Mouse (Mus musculus): ENCODE measurements around the gene Ddost. TPM values are rescaled to one million over a fixed set of nuclear protein-coding genes. Genes with fewer than 3 reads are reported as not detected.

Gene Ddost
- total RNA-seq, 1 experiment, result 317 TPM

GRCm38 (mm10) chr4:138352692-138353091 is 48.2 kb downstream of the Ddost start:
- no peak overlapping the region for H3K9ac ChIP-seq (ENCODE audit: insufficient read depth, low read depth, low read length, poor library complexity, severe bottlenecking)
- no peaks in the 10 kb centered on the region; a peak in 1 of 4 replicates for H3K4me1 ChIP-seq (ENCODE audit: control insufficient read depth in 2 of 2, insufficient read depth in 2 of 2, low read length in 2 of 2, poor library complexity in 1 of 2)
- H3K4me3 ChIP-seq (ENCODE audit: insufficient read depth in 1 of 2, low read depth in 1 of 2, low read length in 2 of 2, poor library complexity in 1 of 2, severe bottlenecking in 1 of 2), result no peak overlapping the region
- no peak overlapping the region for H3K27ac ChIP-seq (ENCODE audit: insufficient read depth, low read depth, low read length, poor library complexity, severe bottlenecking)
- no peaks in the 10 kb centered on the region for H3K36me3 ChIP-seq (ENCODE audit: control insufficient read depth, insufficient read depth, low read length, poor library complexity, severe bottlenecking)
- in situ Hi-C loops (cut with MboI; ENCODE audit: low sequenced_read_pairs in 2 of 2, unreplicated experiment in 2 of 2), result no loop called here
- H3K9me3 ChIP-seq (ENCODE audit: control insufficient read depth, insufficient read depth, low read depth, low read length), result no peaks in the 10 kb centered on the region
- TF ChIP-seq ZC3H11A (IDR thresholded peaks at IDR 0.05; ENCODE audit: borderline replicate concordance, low read depth, low read length) (no peak), MAFK (IDR thresholded peaks at IDR 0.05; ENCODE audit: insufficient read depth, low read depth, low read length) (no peak), HCFC1 (IDR thresholded peaks at IDR 0.05; ENCODE audit: borderline replicate concordance, insufficient read depth, low read length) (no peak), ZNF384 (IDR thresholded peaks at IDR 0.05; ENCODE audit: low read depth, low read length) (no peak), CHD2 (IDR thresholded peaks at IDR 0.05; ENCODE audit: low read depth, low read length) (no peak)
- DNase-seq (ENCODE audit: low read depth, low spot score), result no peak

GRCm38 (mm10) chr4:138353438-138354171 is 49.1 kb downstream of the Ddost start:
- TF ChIP-seq ZC3H11A (IDR thresholded peaks at IDR 0.05; ENCODE audit: borderline replicate concordance, low read depth, low read length) (no peak), CHD2 (IDR thresholded peaks at IDR 0.05; ENCODE audit: low read depth, low read length) (no peak), MAFK (IDR thresholded peaks at IDR 0.05; ENCODE audit: insufficient read depth, low read depth, low read length) (no peak), ZNF384 (IDR thresholded peaks at IDR 0.05; ENCODE audit: low read depth, low read length) (no peak), HCFC1 (IDR thresholded peaks at IDR 0.05; ENCODE audit: borderline replicate concordance, insufficient read depth, low read length) (no peak)
- in situ Hi-C loops (cut with MboI; ENCODE audit: low sequenced_read_pairs in 2 of 2, unreplicated experiment in 2 of 2), result no loop called here
- Histone ChIP-seq H3K27ac (ENCODE audit: insufficient read depth, low read depth, low read length, poor library complexity, severe bottlenecking) (no peak overlapping the region), H3K36me3 (ENCODE audit: control insufficient read depth, insufficient read depth, low read length, poor library complexity, severe bottlenecking) (no peaks in the 10 kb centered on the region), H3K4me1 (ENCODE audit: control insufficient read depth in 2 of 2, insufficient read depth in 2 of 2, low read length in 2 of 2, poor library complexity in 1 of 2) (no peaks in the 10 kb centered on the region; a peak in 1 of 4 replicates), H3K9ac (ENCODE audit: insufficient read depth, low read depth, low read length, poor library complexity, severe bottlenecking) (no peak overlapping the region), H3K4me3 (ENCODE audit: insufficient read depth in 1 of 2, low read depth in 1 of 2, low read length in 2 of 2, poor library complexity in 1 of 2, severe bottlenecking in 1 of 2) (no peak overlapping the region), H3K9me3 (ENCODE audit: control insufficient read depth, insufficient read depth, low read depth, low read length) (no peaks in the 10 kb centered on the region)
- DNase-seq (ENCODE audit: low read depth, low spot score), result no peak

DNA sequence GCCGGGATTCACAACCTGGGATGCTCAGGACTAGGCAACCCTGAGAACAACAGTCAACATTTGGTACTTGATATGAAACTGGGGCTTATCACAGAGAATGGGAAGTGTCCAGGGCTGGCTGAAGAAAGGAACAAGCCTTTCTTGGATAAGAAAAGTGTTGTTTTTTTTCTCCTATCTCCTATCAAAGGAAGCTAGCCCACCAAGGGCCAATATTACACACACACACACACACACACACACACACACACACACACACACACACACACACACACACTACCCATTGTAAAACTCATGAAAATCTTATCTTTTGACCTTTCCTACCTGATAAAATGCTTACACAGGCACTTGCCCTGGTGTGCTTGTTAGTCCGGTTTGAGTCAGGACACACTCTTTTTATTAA is 51.0 kb downstream of the Ddost start:
- no peak for DNase-seq (ENCODE audit: low read depth, low spot score)
- Histone ChIP-seq H3K36me3 (ENCODE audit: control insufficient read depth, insufficient read depth, low read length, poor library complexity, severe bottlenecking) (no peaks in the 10 kb centered on the region), H3K4me3 (ENCODE audit: insufficient read depth in 1 of 2, low read depth in 1 of 2, low read length in 2 of 2, poor library complexity in 1 of 2, severe bottlenecking in 1 of 2) (no peak overlapping the region), H3K4me1 (ENCODE audit: control insufficient read depth in 2 of 2, insufficient read depth in 2 of 2, low read length in 2 of 2, poor library complexity in 1 of 2) (peaks cover 0 to 2% of the 10 kb centered on the region in 2 experiments; a peak in 1 of 4 replicates), H3K9ac (ENCODE audit: insufficient read depth, low read depth, low read length, poor library complexity, severe bottlenecking) (no peak overlapping the region), H3K27ac (ENCODE audit: insufficient read depth, low read depth, low read length, poor library complexity, severe bottlenecking) (no peak overlapping the region), H3K9me3 (ENCODE audit: control insufficient read depth, insufficient read depth, low read depth, low read length) (no peaks in the 10 kb centered on the region)
- TF ChIP-seq ZC3H11A (IDR thresholded peaks at IDR 0.05; ENCODE audit: borderline replicate concordance, low read depth, low read length) (no peak), ZNF384 (IDR thresholded peaks at IDR 0.05; ENCODE audit: low read depth, low read length) (no peak), HCFC1 (IDR thresholded peaks at IDR 0.05; ENCODE audit: borderline replicate concordance, insufficient read depth, low read length) (no peak), CHD2 (IDR thresholded peaks at IDR 0.05; ENCODE audit: low read depth, low read length) (no peak), MAFK (IDR thresholded peaks at IDR 0.05; ENCODE audit: insufficient read depth, low read depth, low read length) (no peak)
- in situ Hi-C loops (cut with MboI; ENCODE audit: low sequenced_read_pairs in 2 of 2, unreplicated experiment in 2 of 2), result no loop called here

DNA sequence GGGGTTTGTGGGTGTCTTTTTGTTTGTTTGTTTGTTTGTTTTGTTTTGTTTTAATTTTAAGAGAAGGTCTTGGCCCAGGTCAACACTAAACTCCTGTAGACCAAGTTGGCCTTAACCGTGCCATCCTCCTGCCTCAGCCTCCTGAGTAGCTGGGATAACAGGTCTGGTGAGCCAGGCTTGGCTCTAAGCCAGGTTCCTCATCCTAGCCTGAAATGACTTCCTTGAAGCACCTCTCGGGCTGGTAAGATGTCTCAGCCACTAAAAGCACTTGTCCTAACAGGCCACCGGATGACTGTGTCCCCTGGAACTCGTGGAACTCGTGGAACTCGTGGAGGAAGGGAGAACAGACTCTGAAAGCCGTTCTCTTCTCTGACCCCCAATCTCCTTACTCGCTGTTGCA is 51.6 kb downstream of the Ddost start:
- no peak overlapping the region for H3K27ac ChIP-seq (ENCODE audit: insufficient read depth, low read depth, low read length, poor library complexity, severe bottlenecking)
- peaks cover 0 to 5% of the 10 kb centered on the region in 2 experiments; a peak in 1 of 4 replicates for H3K4me1 ChIP-seq (ENCODE audit: control insufficient read depth in 2 of 2, insufficient read depth in 2 of 2, low read length in 2 of 2, poor library complexity in 1 of 2)
- TF ChIP-seq CHD2 (IDR thresholded peaks at IDR 0.05; ENCODE audit: low read depth, low read length) (no peak), ZC3H11A (IDR thresholded peaks at IDR 0.05; ENCODE audit: borderline replicate concordance, low read depth, low read length) (no peak)
- no peak overlapping the region for H3K4me3 ChIP-seq (ENCODE audit: insufficient read depth in 1 of 2, low read depth in 1 of 2, low read length in 2 of 2, poor library complexity in 1 of 2, severe bottlenecking in 1 of 2)
- H3K36me3 ChIP-seq (ENCODE audit: control insufficient read depth, insufficient read depth, low read length, poor library complexity, severe bottlenecking), result no peaks in the 10 kb centered on the region
- no peak for DNase-seq (ENCODE audit: low read depth, low spot score)
- no peaks in the 10 kb centered on the region for H3K9me3 ChIP-seq (ENCODE audit: control insufficient read depth, insufficient read depth, low read depth, low read length)
- in situ Hi-C loops (cut with MboI; ENCODE audit: low sequenced_read_pairs in 2 of 2, unreplicated experiment in 2 of 2), result no loop called here
- no peak overlapping the region for H3K9ac ChIP-seq (ENCODE audit: insufficient read depth, low read depth, low read length, poor library complexity, severe bottlenecking)
